Mouse (Mus musculus): ENCODE results near the gene Zbtb32. TPM values are rescaled to one million over a fixed set of nuclear protein-coding genes. Genes with fewer than 3 reads are reported as not detected.

Gene Zbtb32
- polyA plus RNA-seq, 1 experiment from 2014 or later, result 0.31 TPM

- peak; percentile 99 for ATAC-seq
- H3K27ac ChIP-seq, result no peak overlapping the region
- no peaks in the 10 kb centered on the region for H3K36me3 ChIP-seq
- H3K4me1 ChIP-seq (replicated peaks), result peaks cover 10% of the 10 kb centered on the region; the same call in 1 of the 2 replicates
- H3K4me2 ChIP-seq (replicated peaks), result peak overlapping the region; percentile 35
- H3K9me3 ChIP-seq, result no peaks in the 10 kb centered on the region
- 0 out of 2 replicates have a peak overlapping the region, but pooled peaks have one; percentile 6 for H3K4me3 ChIP-seq (replicated peaks)
- no peak overlapping the region for H3K9ac ChIP-seq (replicated peaks)
- no peaks in the 10 kb centered on the region for H3K27me3 ChIP-seq
- WGBS, result 2% methylated on average over 16 of the region's 16 CpGs
These were observed 1.2 kb upstream of the Zbtb32 start for GRCm38 (mm10) chr7:30599933-30600353.

- H3K4me1 ChIP-seq (replicated peaks), result peaks cover 20% of the 10 kb centered on the region
- no peak overlapping the region for H3K27ac ChIP-seq
- no peak overlapping the region for H3K9ac ChIP-seq (replicated peaks)
- no peaks in the 10 kb centered on the region for H3K27me3 ChIP-seq
- no peaks in the 10 kb centered on the region for H3K36me3 ChIP-seq
- H3K9me3 ChIP-seq, result no peaks in the 10 kb centered on the region
- ATAC-seq, result no peak
- WGBS, result 71% methylated on average over 5 of the region's 5 CpGs
- no peak overlapping the region for H3K4me2 ChIP-seq (replicated peaks)
- no peak overlapping the region for H3K4me3 ChIP-seq (replicated peaks)
These were observed 1.9 kb downstream of the Zbtb32 start for GRCm38 (mm10) chr7:30596811-30597210.

DNA sequence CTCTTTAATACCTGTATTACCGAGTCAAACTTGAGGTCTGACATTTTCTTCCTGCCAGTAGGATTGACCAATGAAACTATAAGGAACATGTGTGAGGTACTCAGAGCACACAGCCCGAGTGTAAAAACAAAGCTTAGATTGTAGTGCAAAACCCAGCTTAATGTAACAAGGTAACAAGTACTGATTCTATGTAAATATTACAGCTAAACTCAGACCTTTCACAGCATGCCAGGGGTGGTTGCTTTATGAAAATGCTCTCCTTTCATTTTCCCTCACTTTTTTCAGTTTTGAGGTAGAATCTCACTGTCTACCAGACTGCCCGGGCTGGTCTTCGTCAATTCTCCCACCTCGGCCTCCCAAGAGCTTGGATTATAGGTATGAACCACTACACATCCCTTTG is 2.6 kb downstream of the Zbtb32 start:
- Histone ChIP-seq H3K4me3 (replicated peaks) (no peak overlapping the region), H3K36me3 (no peaks in the 10 kb centered on the region), H3K4me2 (replicated peaks) (no peak overlapping the region), H3K27ac (no peak overlapping the region), H3K9ac (replicated peaks) (no peak overlapping the region), H3K27me3 (no peaks in the 10 kb centered on the region), H3K9me3 (no peaks in the 10 kb centered on the region), H3K4me1 (replicated peaks) (peaks cover 24% of the 10 kb centered on the region)
- 86% methylated on average over 5 of the region's 5 CpGs for WGBS
- ATAC-seq, result no peak

GRCm38 (mm10) chr7:30594510-30595024 is 4.1 kb downstream of the Zbtb32 start:
- Histone ChIP-seq H3K9me3 (no peaks in the 10 kb centered on the region), H3K4me3 (replicated peaks) (no peak overlapping the region), H3K36me3 (no peaks in the 10 kb centered on the region), H3K4me1 (replicated peaks) (peaks cover 21% of the 10 kb centered on the region), H3K27me3 (no peaks in the 10 kb centered on the region), H3K27ac (no peak overlapping the region), H3K9ac (replicated peaks) (no peak overlapping the region), H3K4me2 (replicated peaks) (no peak overlapping the region)
- ATAC-seq, result no peak
- 59% methylated on average over 4 of the region's 4 CpGs for WGBS

- ATAC-seq, result no peak
- no peak overlapping the region for H3K27ac ChIP-seq
These were observed 4.9 kb downstream of the Zbtb32 start for GRCm38 (mm10) chr7:30593579-30594509.

DNA sequence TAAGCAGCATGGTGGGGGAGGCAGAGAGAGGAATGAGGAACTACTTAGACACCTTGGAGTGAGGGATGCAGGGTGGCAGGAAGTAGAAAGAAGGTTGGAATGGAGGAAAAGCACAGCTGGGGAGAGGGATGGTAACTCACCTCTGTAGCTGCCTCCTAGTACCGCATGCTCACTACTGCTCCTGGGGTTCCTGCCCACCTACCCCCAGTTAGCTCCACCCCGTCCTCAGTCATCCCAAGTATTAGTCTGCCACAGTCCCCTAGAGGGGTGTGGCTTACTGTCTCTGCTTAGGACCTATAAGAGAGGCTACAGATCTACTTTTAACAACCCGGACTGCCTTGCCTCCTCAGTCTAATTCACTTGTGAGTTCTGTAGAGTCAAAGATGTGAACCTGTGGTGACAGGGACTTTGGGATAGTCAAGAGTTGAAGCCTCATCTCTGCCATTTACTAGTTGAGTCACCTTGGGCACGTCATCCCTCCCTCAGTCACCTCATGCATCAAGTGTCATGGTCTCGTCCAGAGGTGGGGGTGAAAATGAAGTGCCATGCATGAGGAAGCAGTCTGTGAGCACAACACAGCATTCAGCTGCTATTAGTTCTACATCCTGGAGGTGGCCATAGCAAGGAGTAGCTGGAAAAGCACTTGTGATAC is 5.8 kb downstream of the Zbtb32 start:
- Histone ChIP-seq H3K27ac (no peak overlapping the region), H3K36me3 (no peaks in the 10 kb centered on the region), H3K27me3 (no peaks in the 10 kb centered on the region)

More at GRCm38 (mm10) chr7:30593579-30594509, 4.9 kb downstream of the Zbtb32 start:
- H3K4me3 ChIP-seq (replicated peaks), result no peak overlapping the region
- H3K36me3 ChIP-seq, result no peaks in the 10 kb centered on the region
- peak overlapping the region; percentile 45; the same call in 1 of the 2 replicates for H3K9ac ChIP-seq (replicated peaks)
- H3K27me3 ChIP-seq, result no peaks in the 10 kb centered on the region
- H3K9me3 ChIP-seq, result no peaks in the 10 kb centered on the region
- WGBS, result 68% methylated on average over 10 of the region's 10 CpGs
- H3K4me1 ChIP-seq (replicated peaks), result peaks cover 19% of the 10 kb centered on the region
- no peak overlapping the region for H3K4me2 ChIP-seq (replicated peaks)

GRCm38 (mm10) chr7:30591605-30591951 is 7.1 kb downstream of the Zbtb32 start:
- no peaks in the 10 kb centered on the region for H3K27me3 ChIP-seq
- H3K4me2 ChIP-seq (replicated peaks), result no peak overlapping the region
- H3K4me1 ChIP-seq (replicated peaks), result peaks cover 32% of the 10 kb centered on the region
- H3K9ac ChIP-seq (replicated peaks), result 0 out of 2 replicates have a peak overlapping the region, but pooled peaks have one; percentile 37
- no peak for ATAC-seq
- no peak overlapping the region for H3K27ac ChIP-seq
- H3K9me3 ChIP-seq, result no peaks in the 10 kb centered on the region
- H3K36me3 ChIP-seq, result peaks cover 3% of the 10 kb centered on the region
- no peak overlapping the region for H3K4me3 ChIP-seq (replicated peaks)
- 22% methylated on average over 4 of the region's 4 CpGs for WGBS

More for the DNA sequence above, 5.8 kb downstream of the Zbtb32 start:
- Histone ChIP-seq H3K9ac (replicated peaks) (0 out of 2 replicates have a peak overlapping the region, but pooled peaks have one; percentile 14), H3K4me2 (replicated peaks) (no peak overlapping the region), H3K9me3 (no peaks in the 10 kb centered on the region), H3K4me3 (replicated peaks) (no peak overlapping the region), H3K4me1 (replicated peaks) (peaks cover 19% of the 10 kb centered on the region)
- no peak for ATAC-seq
- 56% methylated on average over 5 of the region's 5 CpGs for WGBS

DNA sequence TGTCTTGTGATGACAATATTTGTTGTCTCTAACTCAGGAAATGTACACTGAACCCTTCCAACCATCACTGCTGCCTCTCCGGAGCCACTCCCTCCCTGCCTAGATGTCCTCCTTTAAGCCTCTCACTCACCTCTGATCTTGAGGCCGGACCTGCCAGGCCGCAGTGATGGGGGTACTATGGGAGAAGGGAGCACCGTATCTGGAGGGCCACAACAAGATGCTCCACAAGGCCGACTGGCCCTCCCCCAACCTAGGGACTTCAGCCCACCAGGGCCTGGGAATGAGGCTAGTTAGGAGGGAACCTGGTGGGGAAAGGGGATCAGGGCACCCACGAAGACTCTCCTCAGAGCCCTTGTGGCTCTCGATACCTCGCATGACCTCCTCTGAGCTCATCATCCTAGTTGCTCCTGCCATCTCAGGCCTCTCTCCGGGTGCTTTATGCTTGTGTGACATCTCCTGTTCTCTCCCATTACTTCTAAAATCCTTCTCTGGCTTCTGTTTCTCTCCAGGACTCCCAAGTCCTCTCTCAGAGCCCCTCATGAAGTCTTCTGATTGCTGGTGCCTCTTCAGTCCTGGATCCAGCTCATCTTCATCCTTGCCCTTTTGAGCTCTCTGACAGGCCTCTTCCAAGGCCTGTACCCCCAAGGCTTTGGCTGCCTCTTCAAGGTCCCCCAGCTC is 7.6 kb downstream of the Zbtb32 start:
- 84% methylated on average over 9 of the region's 9 CpGs for WGBS
- H3K4me2 ChIP-seq (replicated peaks), result no peak overlapping the region
- H3K27me3 ChIP-seq, result no peaks in the 10 kb centered on the region
- H3K4me3 ChIP-seq (replicated peaks), result no peak overlapping the region
- peaks cover 8% of the 10 kb centered on the region for H3K36me3 ChIP-seq
- no peak overlapping the region for H3K27ac ChIP-seq
- H3K9ac ChIP-seq (replicated peaks), result peak overlapping the region; percentile 37; the same call in 1 of the 2 replicates
- H3K9me3 ChIP-seq, result no peaks in the 10 kb centered on the region
- peaks cover 35% of the 10 kb centered on the region for H3K4me1 ChIP-seq (replicated peaks)
- ATAC-seq, result no peak

- H3K4me1 ChIP-seq (replicated peaks), result peaks cover 35% of the 10 kb centered on the region
- H3K9ac ChIP-seq (replicated peaks), result peak overlapping the region; percentile 99
- peak overlapping the region; percentile 99 for H3K4me3 ChIP-seq (replicated peaks)
- 30% methylated on average over 40 of the region's 40 CpGs for WGBS
- ATAC-seq, result peak; percentile 71
- H3K36me3 ChIP-seq, result peaks cover 22% of the 10 kb centered on the region
- no peaks in the 10 kb centered on the region for H3K9me3 ChIP-seq
- no peaks in the 10 kb centered on the region for H3K27me3 ChIP-seq
- H3K27ac ChIP-seq, result peak overlapping the region; percentile 95
- H3K4me2 ChIP-seq (replicated peaks), result peak overlapping the region; percentile 80
These were observed 9.0 kb downstream of the Zbtb32 start for GRCm38 (mm10) chr7:30589435-30590301.

DNA sequence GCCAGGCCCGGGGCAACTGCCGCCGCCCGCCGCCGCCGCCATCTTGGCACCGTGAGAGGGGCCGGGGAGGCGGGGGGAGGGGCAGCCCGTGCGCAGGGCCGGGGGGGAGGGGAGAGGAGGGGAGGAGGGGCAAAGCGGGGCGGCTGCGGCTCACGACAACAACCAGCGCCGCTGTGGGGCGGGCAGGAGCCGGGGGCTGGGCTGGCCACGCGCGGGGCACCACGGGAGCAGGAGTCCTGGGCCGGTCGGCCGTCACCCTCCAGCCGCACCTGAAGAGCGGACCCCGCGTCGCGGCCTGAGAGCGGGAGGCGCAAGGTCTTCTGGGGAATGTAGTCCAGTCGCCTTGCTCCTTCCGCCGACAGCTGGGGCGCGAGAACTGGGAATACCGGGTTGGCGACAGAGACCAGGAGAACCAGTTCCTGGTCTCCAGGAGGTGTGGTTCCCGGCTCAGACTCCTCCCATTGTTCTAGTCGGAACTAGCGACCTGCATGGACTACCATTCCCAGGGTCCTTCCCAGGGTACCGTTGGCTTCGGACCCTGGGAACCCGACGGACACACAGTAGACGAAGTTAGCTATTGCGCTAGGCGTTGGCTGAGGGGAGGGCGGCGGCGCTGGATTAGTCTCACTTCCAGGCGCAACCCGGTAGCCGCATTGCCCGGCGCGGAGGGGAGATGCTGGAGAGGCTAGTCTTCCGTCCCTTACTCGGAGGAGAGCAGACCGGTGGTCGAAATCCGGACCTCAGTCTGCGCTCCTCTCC is 9.9 kb downstream of the Zbtb32 start, which contains the start of gene Kmt2b:
TSS of gene Kmt2b (minus strand) at position 51 of the 759 bp plus-strand sequence.
- Histone ChIP-seq H3K9me3 (no peaks in the 10 kb centered on the region), H3K36me3 (peaks cover 30% of the 10 kb centered on the region), H3K27me3 (no peaks in the 10 kb centered on the region), H3K9ac (replicated peaks) (peak within 1 kb of the TSS; percentile 99), H3K4me3 (replicated peaks) (peak within 1 kb of the TSS; percentile 99), H3K27ac (peak within 1 kb of the TSS; percentile 95), H3K4me1 (replicated peaks) (peaks cover 32% of the 10 kb centered on the region), H3K4me2 (replicated peaks) (peak within 1 kb of the TSS; percentile 80)
- peak; percentile 97 for ATAC-seq
- under 1% methylated on average over 62 of the region's 68 CpGs for WGBS
